Mouse (Mus musculus) E14TG2a.4 (cell line): Measurements from ENCODE around the gene Hist1h4d.

Source experiments
- CTCF ChIP-seq: conservative IDR thresholded peaks from 2 replicates; pipeline ENCODE4 v1.5.1; 2014; ENCODE audit warnings: low read length
- NANOG ChIP-seq: IDR thresholded peaks from 2 replicates; pipeline ENCODE4 v1.6.1; 2014; ENCODE audit warnings: borderline replicate concordance, low read length, mixed read lengths
- POU5F1 ChIP-seq: IDR thresholded peaks from 2 replicates; pipeline ENCODE4 v1.6.1; 2014; ENCODE audit warnings: low read length, borderline replicate concordance

DNA sequence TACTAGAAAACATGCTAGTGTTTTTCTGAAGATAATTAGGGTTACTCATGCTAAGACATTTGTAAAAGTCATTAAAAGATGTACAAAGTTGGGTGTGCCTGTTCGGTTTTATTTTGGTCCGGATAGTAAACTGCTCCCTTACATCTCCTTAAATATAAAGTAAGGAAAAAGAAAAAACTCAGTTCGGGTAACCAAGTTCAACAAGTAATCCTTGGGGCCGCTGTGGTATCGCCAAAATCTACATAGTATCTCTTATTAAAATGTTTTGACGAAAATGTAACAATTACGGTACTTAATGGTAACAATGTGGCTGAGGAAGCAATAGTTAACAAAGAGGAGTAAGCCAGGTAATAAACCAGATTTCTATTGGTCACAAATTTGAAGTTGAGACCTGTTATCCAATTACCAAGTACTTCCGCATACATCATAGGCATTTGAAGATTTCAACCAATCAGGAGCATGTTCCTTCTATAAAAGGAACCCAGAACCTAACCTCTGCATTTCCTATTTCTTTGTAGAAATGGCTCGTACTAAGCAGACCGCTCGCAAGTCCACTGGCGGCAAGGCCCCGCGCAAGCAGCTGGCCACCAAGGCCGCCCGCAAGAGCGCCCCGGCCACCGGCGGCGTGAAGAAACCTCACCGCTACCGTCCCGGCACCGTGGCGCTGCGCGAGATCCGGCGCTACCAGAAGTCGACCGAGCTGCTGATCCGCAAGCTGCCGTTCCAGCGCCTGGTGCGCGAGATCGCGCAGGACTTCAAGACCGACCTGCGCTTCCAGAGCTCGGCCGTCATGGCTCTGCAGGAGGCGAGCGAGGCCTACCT, 37.2 kb upstream of the Hist1h4d start, which contains the start of gene Hist1h3f:
- no peak for TF ChIP-seq CTCF
- TF ChIP-seq POU5F1 = no peak
- no peak for TF ChIP-seq NANOG
